Mouse (Mus musculus) intestine, embryonic 16.5 days (tissue): ENCODE results near the gene Copg2. TPM values are rescaled to one million over a fixed set of nuclear protein-coding genes. Genes with fewer than 3 reads are reported as not detected.

Experiments used
- ATAC-seq: fragments of 200-750 bp; cut with Nextera tagmentation; 2 replicates; pipeline ENCODE4 v1.8.0; 2017; ENCODE audit warnings: moderate TSS enrichment, moderate library complexity
- H3K27ac ChIP-seq: fragments of 300-500 bp; sonication (generic); 2 replicates; pipeline ENCODE4 v1.5.1; 2014; ENCODE audit warnings: mild to moderate bottlenecking, low read length
- H3K27me3 ChIP-seq: fragments of 300-500 bp; sonication (generic); replicated peaks from 2 replicates; pipeline ENCODE4 v1.6.1; 2014; ENCODE audit warnings: low read length, control low read depth, mixed read lengths; ENCODE audit not compliant: control insufficient read depth, insufficient read depth
- H3K36me3 ChIP-seq: fragments of 300-500 bp; sonication (generic); 2 replicates; pipeline ENCODE4 v1.6.1; 2014; ENCODE audit warnings: low read length, control low read depth; ENCODE audit not compliant: control insufficient read depth, insufficient read depth
- H3K4me1 ChIP-seq: fragments of 300-500 bp; sonication (generic); 2 replicates; pipeline ENCODE4 v1.6.1; 2014; ENCODE audit warnings: low read length, control low read depth, mixed read lengths; ENCODE audit not compliant: control insufficient read depth, insufficient read depth
- H3K4me2 ChIP-seq: fragments of 300-500 bp; sonication (generic); 2 replicates; pipeline ENCODE4 v1.6.1; 2014; ENCODE audit warnings: low read depth, low read length, control low read depth
- H3K4me3 ChIP-seq: fragments of 300-500 bp; sonication (generic); 2 replicates; pipeline ENCODE4 v1.5.1; 2014; ENCODE audit warnings: mild to moderate bottlenecking, low read length
- H3K9ac ChIP-seq: fragments of 300-500 bp; sonication (generic); 2 replicates; pipeline ENCODE4 v1.6.1; 2014; ENCODE audit warnings: low read depth, low read length
- H3K9me3 ChIP-seq: fragments of 300-500 bp; sonication (generic); 2 replicates; pipeline ENCODE4 v1.6.1; 2016; ENCODE audit warnings: low read length, control low read depth; ENCODE audit not compliant: control insufficient read depth
- WGBS: fragments of 180-500 bp; shearing (Covaris S2); extraction: QIAGEN DNeasy Blood & Tissue Kit; methylation state at CpG from one replicate; pipeline ENCODE4 v1.1.7; 2014; 5-methylcytosine and 5-hydroxymethylcytosine counted together
- polyA plus RNA-seq: library from polyadenylated mRNA; unstranded; fragments of >200 nt; fragmentation: Nextera tagmentation; extraction: Ambion mirVana; gene quantifications from 2 replicates; pipeline ENCODE4 v1.2.1, GENCODE M21; 2015

Gene Copg2
- polyA plus RNA-seq, 1 experiment from 2014 or later, result 17.1 TPM

- peaks cover 2% of the 10 kb centered on the region; the same call in 1 of the 2 replicates for H3K36me3 ChIP-seq
- 57% methylated on average over 1 of the region's 1 CpGs for WGBS
- H3K4me3 ChIP-seq, result no peak overlapping the region
- no peak overlapping the region for H3K4me2 ChIP-seq
- H3K4me1 ChIP-seq, result no peaks in the 10 kb centered on the region
- no peaks in the 10 kb centered on the region for H3K27me3 ChIP-seq
- no peak for ATAC-seq
- H3K27ac ChIP-seq, result no peak overlapping the region
- H3K9me3 ChIP-seq, result no peaks in the 10 kb centered on the region
- H3K9ac ChIP-seq, result no peak overlapping the region
Measured at GRCm38 (mm10) chr6:30749892-30750291, 146.7 kb downstream of the Copg2 start.

GRCm38 (mm10) chr6:30749042-30749689 lies 147.4 kb downstream of the Copg2 start:
- no peaks in the 10 kb centered on the region for H3K4me1 ChIP-seq
- no peak overlapping the region for H3K27ac ChIP-seq
- H3K9ac ChIP-seq, result no peak overlapping the region
- no peak overlapping the region for H3K4me3 ChIP-seq
- 0 out of 2 replicates have a peak, but pooled peaks have one; percentile 38 for ATAC-seq
- H3K36me3 ChIP-seq, result peaks cover 2% of the 10 kb centered on the region; the same call in 1 of the 2 replicates
- no peaks in the 10 kb centered on the region for H3K9me3 ChIP-seq
- WGBS, result 62% methylated on average over 2 of the region's 2 CpGs
- no peaks in the 10 kb centered on the region for H3K27me3 ChIP-seq
- no peak overlapping the region for H3K4me2 ChIP-seq

- Histone ChIP-seq H3K9ac (no peak overlapping the region), H3K27me3 (no peaks in the 10 kb centered on the region), H3K4me1 (no peaks in the 10 kb centered on the region), H3K9me3 (no peaks in the 10 kb centered on the region), H3K36me3 (peaks cover 2% of the 10 kb centered on the region; the same call in 1 of the 2 replicates), H3K4me2 (no peak overlapping the region), H3K4me3 (no peak overlapping the region), H3K27ac (no peak overlapping the region)
- ATAC-seq, result no peak
- WGBS, result 75% methylated on average over 6 of the region's 6 CpGs
Measured at GRCm38 (mm10) chr6:30748358-30748910, 148.2 kb downstream of the Copg2 start.

GRCm38 (mm10) chr6:30747631-30748357 lies 148.8 kb downstream of the Copg2 start:
- 67% methylated on average over 7 of the region's 7 CpGs for WGBS
- H3K27me3 ChIP-seq, result no peaks in the 10 kb centered on the region
- no peak overlapping the region for H3K4me2 ChIP-seq
- no peaks in the 10 kb centered on the region for H3K4me1 ChIP-seq
- no peak overlapping the region for H3K4me3 ChIP-seq
- no peak overlapping the region for H3K27ac ChIP-seq
- H3K9ac ChIP-seq, result no peak overlapping the region
- no peak for ATAC-seq
- no peaks in the 10 kb centered on the region for H3K9me3 ChIP-seq
- H3K36me3 ChIP-seq, result peaks cover 2% of the 10 kb centered on the region; the same call in 1 of the 2 replicates

- Histone ChIP-seq H3K27me3 (no peaks in the 10 kb centered on the region), H3K4me3 (no peak overlapping the region), H3K36me3 (peaks cover 2% of the 10 kb centered on the region; the same call in 1 of the 2 replicates), H3K4me1 (no peaks in the 10 kb centered on the region), H3K27ac (no peak overlapping the region), H3K4me2 (no peak overlapping the region), H3K9ac (no peak overlapping the region), H3K9me3 (no peaks in the 10 kb centered on the region)
- ATAC-seq, result no peak
- 68% methylated on average over 7 of the region's 7 CpGs for WGBS
Measured at GRCm38 (mm10) chr6:30745591-30745990, 151.0 kb downstream of the Copg2 start.

- no peaks in the 10 kb centered on the region for H3K9me3 ChIP-seq
- no peak for ATAC-seq
- H3K27ac ChIP-seq, result no peak overlapping the region
- no peaks in the 10 kb centered on the region for H3K4me1 ChIP-seq
- WGBS, result 82% methylated on average over 10 of the region's 10 CpGs
- peaks cover 2% of the 10 kb centered on the region; the same call in 1 of the 2 replicates for H3K36me3 ChIP-seq
- H3K4me3 ChIP-seq, result no peak overlapping the region
- H3K9ac ChIP-seq, result no peak overlapping the region
- no peaks in the 10 kb centered on the region for H3K27me3 ChIP-seq
- no peak overlapping the region for H3K4me2 ChIP-seq
Measured at GRCm38 (mm10) chr6:30744846-30745245, 151.7 kb downstream of the Copg2 start.

- no peaks in the 10 kb centered on the region for H3K4me1 ChIP-seq
- no peaks in the 10 kb centered on the region for H3K27me3 ChIP-seq
- WGBS, result 50% methylated on average over 10 of the region's 10 CpGs
- H3K4me3 ChIP-seq, result peak overlapping the region; percentile 56
- no peak overlapping the region for H3K27ac ChIP-seq
- no peak for ATAC-seq
- H3K9ac ChIP-seq, result peak overlapping the region; percentile 37
- peaks cover 31% of the 10 kb centered on the region for H3K9me3 ChIP-seq
- 0 out of 2 replicates have a peak, but pooled peaks cover 3% of the 10 kb centered on the region for H3K36me3 ChIP-seq
- H3K4me2 ChIP-seq, result peak overlapping the region; percentile 61
Measured at GRCm38 (mm10) chr6:30739177-30739747, 157.3 kb downstream of the Copg2 start.

GRCm38 (mm10) chr6:30738464-30739006 lies 158.1 kb downstream of the Copg2 start:
- Histone ChIP-seq H3K4me1 (no peaks in the 10 kb centered on the region), H3K4me2 (peak overlapping the region; percentile 61), H3K27me3 (no peaks in the 10 kb centered on the region), H3K36me3 (0 out of 2 replicates have a peak, but pooled peaks cover 3% of the 10 kb centered on the region), H3K27ac (peak overlapping the region; percentile 52; the same call in 1 of the 2 replicates), H3K9me3 (peaks cover 31% of the 10 kb centered on the region), H3K9ac (peak overlapping the region; percentile 66), H3K4me3 (peak overlapping the region; percentile 56)
- WGBS, result 50% methylated on average over 20 of the region's 20 CpGs
- ATAC-seq, result no peak
